In the genomic region with DNA sequence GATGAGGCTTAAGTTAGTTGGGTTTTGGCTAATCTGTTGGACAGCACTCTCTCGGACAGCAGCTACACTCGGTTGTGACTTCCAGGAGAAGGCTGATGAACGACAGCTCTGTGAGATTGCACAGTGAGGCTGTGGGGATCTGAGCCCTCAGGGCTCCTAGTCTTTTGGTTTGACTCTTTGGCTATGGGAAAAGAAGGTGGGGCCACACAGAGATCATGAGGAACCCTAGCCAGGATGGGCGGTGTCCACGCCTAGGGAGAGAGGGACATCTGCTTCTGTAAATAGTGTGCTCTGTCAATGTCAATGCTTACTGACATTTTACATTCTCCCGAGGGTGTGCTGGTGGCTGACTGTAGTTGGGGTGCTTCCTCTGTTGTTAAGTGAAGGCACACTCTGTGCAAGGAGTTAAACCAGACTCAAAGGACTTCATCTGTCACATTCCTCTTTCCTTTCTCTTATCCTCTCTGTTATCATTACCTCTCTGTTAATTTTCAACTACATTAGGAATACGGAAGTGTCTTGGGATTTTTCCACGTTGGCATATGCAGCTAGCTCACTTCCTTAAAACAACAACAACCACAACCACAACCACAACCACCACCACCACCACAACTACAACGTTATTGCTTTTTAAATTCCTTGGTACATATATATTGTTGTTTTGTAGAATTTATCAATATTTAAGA, we compare ENCODE assay signal across 12 mouse cellular contexts. TPM values are rescaled to one million over a fixed set of nuclear protein-coding genes. Genes with fewer than 3 reads are reported as not detected.
DNase-seq lines count a peak whose midpoint lies in the region; ATAC-seq and TF ChIP-seq lines count a peak whose summit lies in the region.
"Had no signal": no experiment of that assay in that cellular context is flagged by ENCODE, and none has a peak within 500 bp of the region (broad histone marks: within the 10 kb centered on the region; RNA-seq: fewer than 3 reads in every experiment).

No protein-coding gene starts in this region.

- H3K4me1 ChIP-seq in lung, postnatal 0 days (ENCODE audit: insufficient read depth, low read depth, low read length): no peaks in the 10 kb centered on the region
- H3K4me1 ChIP-seq in kidney, embryonic 14.5 days (ENCODE audit: control insufficient read depth, insufficient read depth, low read length): no peaks in the 10 kb centered on the region

- DNase-seq in ZHBTc4 (ENCODE audit: low read depth, low spot score): peak; percentile 27
- DNase-seq in heart, postnatal 36 days: peak; percentile 60
- DNase-seq in lung, postnatal 0 days (ENCODE audit: low spot score): peak; percentile 42
- DNase-seq in layer of hippocampus, adult 9-11 months: no peak
- DNase-seq in spleen, postnatal 14 days (ENCODE audit: low spot score in 2 of 2): no peak
- DNase-seq: kidney, adult 9 months; right cerebral cortex, adult 18-20 months had no signal

- TF ChIP-seq CTCF in lung, postnatal 0 days (IDR thresholded peaks at IDR 0.05): no peak

- no peak overlapping the region for H3K27ac ChIP-seq in lung, postnatal 0 days (ENCODE audit: low read length)
- no peak overlapping the region for H3K27ac ChIP-seq in kidney, embryonic 14.5 days (ENCODE audit: low read depth, low read length)
- H3K27ac ChIP-seq: embryonic facial prominence, embryonic 10.5 days; macrophage had no signal

- no peak overlapping the region for H3K4me2 ChIP-seq in lung, postnatal 0 days (replicated peaks; ENCODE audit: low read depth, low read length)
- H3K4me2 ChIP-seq in kidney, embryonic 14.5 days (replicated peaks; ENCODE audit: low read depth, low read length): no peak overlapping the region

- H3K9ac ChIP-seq in lung, postnatal 0 days (replicated peaks; ENCODE audit: low read depth): no peak overlapping the region
- H3K9ac ChIP-seq in kidney, embryonic 14.5 days (ENCODE audit: low read depth, low read length): no peak overlapping the region

- whole genome bisulfite sequencing in lung, postnatal 0 days: 24% methylated on average over 9 of the region's 9 CpGs
- 58% methylated on average over 9 of the region's 9 CpGs for WGBS in kidney, embryonic 14.5 days

- H3K27me3 ChIP-seq in lung, postnatal 0 days (replicated peaks; ENCODE audit: insufficient read depth, low read length): no peaks in the 10 kb centered on the region
- H3K27me3 ChIP-seq in kidney, embryonic 14.5 days (ENCODE audit: control insufficient read depth, insufficient read depth, low read length): no peaks in the 10 kb centered on the region

- H3K36me3 ChIP-seq in lung, postnatal 0 days (ENCODE audit: insufficient read depth, low read length): no peaks in the 10 kb centered on the region
- H3K36me3 ChIP-seq in kidney, embryonic 14.5 days (ENCODE audit: control insufficient read depth, insufficient read depth, low read length): no peaks in the 10 kb centered on the region
- H3K36me3 ChIP-seq: embryonic facial prominence, embryonic 10.5 days had no signal

- peak; percentile 86 for ATAC-seq in granulocyte monocyte progenitor cell, adult 5-6 weeks (replicated peaks; ENCODE audit: poor library complexity, severe bottlenecking)
- peak; percentile 73 for ATAC-seq in lung, postnatal 0 days
- ATAC-seq in kidney, embryonic 14.5 days (ENCODE audit: low FRiP score, low TSS enrichment): no peak
- ATAC-seq: activated CD4-positive, CD25-positive, alpha-beta regulatory T cell, adult 4 months had no signal

- no peak overlapping the region for H3K4me3 ChIP-seq in lung, postnatal 0 days (ENCODE audit: low read depth, low read length)
- no peak overlapping the region for H3K4me3 ChIP-seq in kidney, embryonic 14.5 days (ENCODE audit: low read length)
- H3K4me3 ChIP-seq: embryonic facial prominence, embryonic 10.5 days had no signal

- intact Hi-C loops in heart, postnatal 36 days (cut with DNase I): loop anchor here (10.0 kb wide), 1 partner anchor 292 kb away; no protein-coding TSS in a partner anchor

- no peaks in the 10 kb centered on the region for H3K9me3 ChIP-seq in lung, postnatal 0 days (ENCODE audit: low read length)
- no peaks in the 10 kb centered on the region for H3K9me3 ChIP-seq in kidney, embryonic 14.5 days (ENCODE audit: control insufficient read depth, low read length)
- H3K9me3 ChIP-seq: embryonic facial prominence, embryonic 10.5 days had no signal

- peak; percentile 47; the same call in 1 of the 2 replicates for TF ChIP-seq EP300 in lung, postnatal 0 days (IDR thresholded peaks at IDR 0.05)

RNA-seq across cellular contexts. Expression of gene Cd28, which starts 54.2 kb away (rescaled TPM):
- 1.4 and 3.2 TPM in 2 replicates for total RNA-seq in granulocyte monocyte progenitor cell, adult 5-6 weeks (2014; fragmentation: Nextera tagmentation)
- 1.0 and 2.3 TPM in 2 replicates for total RNA-seq in granulocyte monocyte progenitor cell, adult 5-6 weeks (2017)
- 10 to 100 TPM in 1 of 2 experiments, 1 to 10 TPM in 1; 9.5 to 13.2 TPM for total RNA-seq in heart, postnatal 36 days (2021)
- polyA plus RNA-seq in lung, postnatal 0 days (2015; fragmentation: Nextera tagmentation; extraction: Ambion mirVana): 0.12 and 0.19 TPM in 2 replicates
- 0.16 and 0.33 TPM in 2 replicates for polyA plus RNA-seq in kidney, embryonic 14.5 days (2014; fragmentation: Nextera tagmentation; extraction: Ambion mirVana)

Comparison
In these comparisons a context has a peak if more than half of its experiments do, and no peak if none do; other contexts are left out.
1. DNase-seq: peak in ZHBTc4 (single experiment), heart, postnatal 36 days (2 of 2) and lung, postnatal 0 days (single experiment); none in layer of hippocampus, adult 9-11 months (single experiment) and spleen, postnatal 14 days (0 of 2).